Mouse (Mus musculus): ENCODE results near the gene Stk4. TPM values are rescaled to one million over a fixed set of nuclear protein-coding genes. Genes with fewer than 3 reads are reported as not detected.

Gene Stk4
- polyA plus RNA-seq, 1 experiment from 2014 or later = 28.8 TPM

DNA sequence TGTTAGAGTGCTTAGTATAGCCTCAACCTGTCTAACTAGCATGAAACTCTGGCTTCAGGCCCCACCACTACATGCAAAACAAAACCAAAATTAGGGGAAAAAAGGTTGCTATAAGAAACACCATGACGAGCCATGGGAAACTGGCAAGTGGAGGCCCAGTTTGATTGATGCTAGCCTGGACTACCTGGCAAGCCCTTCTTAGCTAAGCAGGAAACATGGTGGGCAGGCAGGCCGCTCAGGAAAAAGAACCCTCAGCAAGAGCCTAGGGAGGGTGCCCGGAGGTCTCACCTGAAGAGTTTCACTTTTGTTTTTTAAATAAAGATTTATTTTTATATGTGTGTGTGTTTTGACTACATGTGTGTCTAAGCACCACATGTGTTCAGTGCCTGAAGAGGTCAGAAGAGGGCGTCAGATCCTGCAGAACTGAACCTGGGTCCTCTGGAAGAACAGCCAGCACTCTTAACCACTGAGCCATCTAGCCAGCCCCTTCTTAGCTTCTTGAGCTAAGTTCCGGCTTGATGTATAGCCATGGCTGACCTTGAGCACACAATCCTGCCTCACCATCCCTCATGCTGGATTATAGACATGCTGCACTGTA lies 53.1 kb downstream of the Stk4 start:
- no peak for TF ChIP-seq CTCF (IDR thresholded peaks at IDR 0.05)
- ChIA-PET CTCF (interaction anchor here (1.1 to 3.6 kb wide), 4 partner anchors 10 to 264 kb away, joined by 3 to 12 read pairs (median 4); no protein-coding TSS in a partner anchor), POLR2A (no interaction called here)
- no peak for ATAC-seq
- no peak for DNase-seq (ENCODE audit: low read depth, low spot score)
- in situ Hi-C loops (cut with MboI; ENCODE audit: low pct_unique_long_range_greater_than_20kb) = loop anchor here (25.0 kb wide), 1 partner anchor 414 kb away; no protein-coding TSS in a partner anchor
- no peaks in the 10 kb centered on the region for H3K27me3 ChIP-seq

GRCm38 (mm10) chr2:164126533-164126955 lies 56.4 kb downstream of the Stk4 start:
- peak; percentile 86 for TF ChIP-seq CTCF (IDR thresholded peaks at IDR 0.05)
- ChIA-PET CTCF (interaction anchor here (0.7 to 3.6 kb wide), 14 partner anchors 9 to 268 kb away, joined by 3 to 21 read pairs (median 4); partner anchors contain the start of gene Slpi), POLR2A (no interaction called here)
- H3K27me3 ChIP-seq = no peaks in the 10 kb centered on the region
- in situ Hi-C loops (cut with MboI; ENCODE audit: low pct_unique_long_range_greater_than_20kb) = no loop called here
- DNase-seq (ENCODE audit: low read depth, low spot score) (peak; percentile 83), ATAC-seq (peak; percentile 92)

DNA sequence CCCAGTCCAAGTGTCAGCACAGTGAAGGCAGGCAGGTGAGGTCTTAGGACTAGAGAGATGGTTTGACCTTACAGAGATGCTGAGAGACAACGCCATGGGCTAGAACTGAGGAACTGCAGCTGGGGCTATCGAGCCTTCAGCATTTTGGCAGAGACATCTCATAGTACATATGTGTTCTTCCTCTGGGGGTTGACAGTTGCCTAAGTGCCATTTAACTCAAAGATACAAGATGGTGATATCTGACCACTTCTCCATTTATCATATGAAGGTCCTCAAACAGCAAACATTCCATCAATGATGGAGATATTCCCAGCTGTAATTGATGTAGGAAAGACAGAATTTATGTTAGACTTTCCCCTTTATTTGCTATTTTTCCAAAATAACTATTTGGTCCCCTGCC lies 57.2 kb downstream of the Stk4 start:
- ChIA-PET CTCF (interaction anchor here (0.7 to 3.6 kb wide), 11 partner anchors 8 to 262 kb away, joined by 3 to 21 read pairs (median 4); partner anchors contain the start of gene Slpi), POLR2A (no interaction called here)
- TF ChIP-seq CTCF (IDR thresholded peaks at IDR 0.05) = no peak
- DNase-seq (ENCODE audit: low read depth, low spot score) (no peak), ATAC-seq (no peak)
- in situ Hi-C loops (cut with MboI; ENCODE audit: low pct_unique_long_range_greater_than_20kb) = no loop called here
- H3K27me3 ChIP-seq = no peaks in the 10 kb centered on the region

DNA sequence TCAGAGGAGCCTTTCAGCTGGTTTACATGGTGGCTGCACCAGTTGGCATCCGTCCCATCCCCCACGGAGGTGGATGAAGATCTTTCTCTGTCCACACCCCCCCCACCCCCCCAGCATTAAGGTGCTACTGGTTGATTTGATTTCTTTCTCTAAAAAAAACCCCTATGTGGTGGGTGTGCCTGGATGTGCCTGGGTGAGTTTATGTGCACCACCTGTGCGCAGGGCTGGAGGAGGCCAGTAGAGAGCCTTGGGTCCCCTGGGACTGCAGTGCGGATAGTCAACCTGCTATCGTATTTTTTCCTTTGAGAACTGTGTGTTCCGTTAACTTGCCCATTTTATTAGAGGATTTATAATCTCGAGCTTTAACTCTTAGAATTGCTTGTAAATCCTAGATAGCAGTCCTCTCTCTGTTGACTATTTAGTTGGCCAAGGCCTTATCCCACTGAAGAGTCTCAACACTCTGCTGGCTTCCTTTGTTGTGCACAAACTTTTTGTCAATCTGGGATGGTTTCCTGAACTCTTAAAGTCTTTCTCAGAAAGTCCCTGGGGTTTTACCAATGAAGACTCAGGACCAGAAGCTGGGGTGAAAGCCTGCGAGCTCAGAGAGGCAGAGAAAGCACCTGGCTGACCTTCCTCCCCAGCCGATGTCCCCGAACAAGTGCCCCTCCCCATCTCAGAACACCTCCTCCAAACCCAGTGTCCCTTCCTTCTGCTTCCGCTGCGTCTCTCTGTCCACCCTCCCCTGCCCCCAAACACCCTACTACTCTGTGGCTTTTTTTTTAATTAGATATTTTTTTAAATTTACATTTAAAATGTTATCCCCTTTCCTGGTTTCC lies 58.7 kb downstream of the Stk4 start:
- TF ChIP-seq CTCF (IDR thresholded peaks at IDR 0.05) = no peak
- no peaks in the 10 kb centered on the region for H3K27me3 ChIP-seq
- POLR2A ChIA-PET = interaction anchor here (0.5 kb wide), 1 partner anchor 220 kb away, joined by 3 read pairs; no protein-coding TSS in a partner anchor
- CTCF ChIA-PET = no interaction called here
- DNase-seq (ENCODE audit: low read depth, low spot score) (no peak), ATAC-seq (no peak)
- in situ Hi-C loops (cut with MboI; ENCODE audit: low pct_unique_long_range_greater_than_20kb) = no loop called here

- TF ChIP-seq CTCF (IDR thresholded peaks at IDR 0.05) = no peak
- in situ Hi-C loops (cut with MboI; ENCODE audit: low pct_unique_long_range_greater_than_20kb) = loop anchor here (10.0 kb wide), 2 partner anchors 203 to 253 kb away; partner anchors contain the start of genes Slpi and Svs5
- POLR2A ChIA-PET = no interaction called here
These were observed 61.5 kb downstream of the Stk4 start for GRCm38 (mm10) chr2:164131586-164131985.

DNA sequence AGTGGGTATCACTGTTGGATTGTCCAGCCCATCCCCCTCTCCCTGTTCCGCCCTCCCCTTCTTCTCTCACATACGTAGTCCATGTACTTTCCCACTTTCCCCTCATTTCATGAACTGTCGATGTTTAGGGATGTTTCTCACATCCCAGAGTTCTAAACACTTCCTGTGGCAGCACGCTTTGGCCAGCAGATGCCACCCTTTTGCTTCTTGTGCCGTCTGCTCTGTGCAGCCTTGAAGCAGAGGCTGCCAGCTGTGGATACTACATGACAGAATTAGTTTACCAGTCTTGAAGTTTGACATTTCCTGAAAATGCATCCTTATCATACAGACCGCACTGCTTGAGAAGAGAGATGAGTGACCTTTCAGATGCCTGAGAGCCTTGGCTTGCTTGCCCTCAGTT lies 64.4 kb downstream of the Stk4 start:
- ChIA-PET CTCF (interaction anchor here (1.4 to 2.2 kb wide), 4 partner anchors 8 to 271 kb away, joined by 3 to 11 read pairs (median 4); partner anchors contain the start of gene Matn4), POLR2A (no interaction called here)
- TF ChIP-seq CTCF (IDR thresholded peaks at IDR 0.05) = peak; percentile 76
- ATAC-seq (no peak), DNase-seq (ENCODE audit: low read depth, low spot score) (no peak)
- in situ Hi-C loops (cut with MboI; ENCODE audit: low pct_unique_long_range_greater_than_20kb) = loop anchor here (10.0 kb wide), 2 partner anchors 200 to 250 kb away; partner anchors contain the start of genes Slpi and Svs5
- no peaks in the 10 kb centered on the region for H3K27me3 ChIP-seq

More at GRCm38 (mm10) chr2:164131586-164131985, 61.5 kb downstream of the Stk4 start:
- CTCF ChIA-PET = no interaction called here
- H3K27me3 ChIP-seq = no peaks in the 10 kb centered on the region
- DNase-seq (ENCODE audit: low read depth, low spot score) (no peak), ATAC-seq (no peak)

DNA sequence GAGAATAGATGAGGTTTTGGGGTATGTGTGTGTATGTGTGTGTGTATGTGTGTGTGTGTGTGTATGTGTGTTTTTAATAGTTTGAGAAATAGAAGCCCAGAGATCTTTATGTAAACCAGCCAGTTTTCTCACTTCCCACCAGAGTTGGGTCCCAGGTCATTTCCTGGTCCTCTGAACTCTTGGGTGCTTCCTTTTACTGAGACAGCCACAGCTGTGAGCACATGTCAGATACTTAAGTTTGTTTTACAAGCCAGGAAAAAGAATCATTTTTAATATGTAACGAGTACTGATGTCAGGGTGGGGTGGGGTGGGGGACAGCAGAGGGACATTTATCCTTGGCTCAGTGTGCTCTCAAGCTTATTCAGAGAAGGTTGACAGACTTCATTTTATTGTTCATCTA lies 65.2 kb downstream of the Stk4 start:
- TF ChIP-seq CTCF (IDR thresholded peaks at IDR 0.05) = no peak
- in situ Hi-C loops (cut with MboI; ENCODE audit: low pct_unique_long_range_greater_than_20kb) = loop anchor here (10.0 kb wide), 2 partner anchors 199 to 249 kb away; partner anchors contain the start of genes Slpi and Svs5
- ATAC-seq = no peak
- no peaks in the 10 kb centered on the region for H3K27me3 ChIP-seq
- ChIA-PET POLR2A (no interaction called here), CTCF (interaction anchor here (1.4 to 2.2 kb wide), 3 partner anchors 9 to 270 kb away, joined by 3 to 11 read pairs (median 4); partner anchors contain the start of gene Matn4)
- no peak for DNase-seq (ENCODE audit: low read depth, low spot score)

DNA sequence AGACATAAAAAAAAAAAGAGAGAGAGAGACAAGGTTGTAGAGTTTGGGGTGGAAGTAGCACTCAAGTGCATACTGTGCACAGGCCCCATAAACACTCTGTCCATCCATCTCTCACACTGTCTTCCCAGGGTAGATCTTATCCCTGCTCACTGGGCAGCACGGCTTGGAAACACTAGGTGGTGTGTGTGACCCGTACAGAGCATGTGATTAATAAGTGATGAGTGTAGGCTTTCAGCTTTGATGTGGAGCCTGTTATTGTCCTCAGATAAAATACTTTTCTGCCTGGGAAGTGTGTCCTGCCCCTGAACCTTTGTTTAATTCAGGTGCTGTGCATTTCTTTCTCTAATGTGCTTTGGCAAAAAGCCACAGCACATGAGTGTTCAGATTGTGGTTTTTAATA lies 66.3 kb downstream of the Stk4 start:
- CTCF ChIA-PET = interaction anchor here (0.9 to 1.2 kb wide), 4 partner anchors 10 to 44 kb away, joined by 3 to 6 read pairs (median 4); no protein-coding TSS in a partner anchor
- H3K27me3 ChIP-seq = no peaks in the 10 kb centered on the region
- in situ Hi-C loops (cut with MboI; ENCODE audit: low pct_unique_long_range_greater_than_20kb) = loop anchor here (10.0 kb wide), 2 partner anchors 198 to 248 kb away; partner anchors contain the start of genes Slpi and Svs5

DNA sequence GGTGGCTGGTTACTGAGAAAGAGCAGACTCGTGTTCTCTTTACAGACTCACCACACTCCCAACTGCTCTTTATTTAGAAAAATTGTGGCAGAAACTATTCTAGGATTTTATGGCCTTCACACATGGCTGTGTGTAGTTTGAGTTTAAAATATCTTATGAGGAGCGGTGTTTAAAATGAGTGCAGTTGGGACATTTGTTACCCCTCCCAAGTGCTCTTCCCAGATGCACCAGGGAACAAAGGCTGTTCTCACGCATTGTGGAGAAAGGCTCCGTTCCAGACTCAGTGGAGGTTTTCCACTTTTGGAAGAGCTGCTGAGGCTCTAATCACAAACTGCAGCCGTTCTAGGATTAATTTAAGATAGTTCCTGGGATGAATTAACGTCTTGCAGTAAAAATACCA lies 67.6 kb downstream of the Stk4 start:
- DNase-seq (ENCODE audit: low read depth, low spot score) (no peak), ATAC-seq (no peak)
- no peak for TF ChIP-seq CTCF (IDR thresholded peaks at IDR 0.05)
- in situ Hi-C loops (cut with MboI; ENCODE audit: low pct_unique_long_range_greater_than_20kb) = loop anchor here (10.0 kb wide), 2 partner anchors 197 to 247 kb away; partner anchors contain the start of genes Slpi and Svs5
- no peaks in the 10 kb centered on the region for H3K27me3 ChIP-seq
- ChIA-PET CTCF (interaction anchor here (1.1 to 1.2 kb wide), 3 partner anchors 11 to 252 kb away, joined by 3 to 4 read pairs (median 4); partner anchors contain the start of gene Slpi), POLR2A (no interaction called here)

More for the DNA sequence above, 66.3 kb downstream of the Stk4 start:
- no peak for DNase-seq (ENCODE audit: low read depth, low spot score)
- POLR2A ChIA-PET = interaction anchor here (0.6 kb wide), 1 partner anchor 273 kb away, joined by 3 read pairs; no protein-coding TSS in a partner anchor
- TF ChIP-seq CTCF (IDR thresholded peaks at IDR 0.05) = peak; percentile 58
- no peak for ATAC-seq

DNA sequence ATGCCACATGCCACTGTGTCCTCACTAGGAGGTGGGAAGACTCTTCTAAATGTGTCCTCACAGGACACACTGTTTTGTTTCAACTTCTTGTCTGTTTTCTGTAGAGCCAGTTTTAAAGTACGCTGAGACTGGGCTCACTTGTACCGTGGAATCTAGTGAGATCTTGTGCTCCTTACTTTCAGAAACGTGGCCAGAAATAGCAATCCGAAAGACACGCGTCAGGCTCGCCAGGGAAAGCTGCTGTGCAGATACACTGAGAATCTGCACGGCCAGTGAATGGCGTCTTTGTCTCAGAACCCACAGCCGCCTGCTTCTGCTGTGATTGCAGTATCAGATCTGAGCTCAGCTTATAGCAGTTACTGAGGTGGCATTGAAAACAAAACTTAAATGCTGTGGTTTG lies 71.9 kb downstream of the Stk4 start:
- DNase-seq (ENCODE audit: low read depth, low spot score) = no peak
- ATAC-seq = no peak
- POLR2A ChIA-PET = no interaction called here

More for the DNA sequence above, 71.9 kb downstream of the Stk4 start:
- no peak for TF ChIP-seq CTCF (IDR thresholded peaks at IDR 0.05)
- no peaks in the 10 kb centered on the region for H3K27me3 ChIP-seq
- in situ Hi-C loops (cut with MboI; ENCODE audit: low pct_unique_long_range_greater_than_20kb) = no loop called here
- CTCF ChIA-PET = interaction anchor here (1.2 to 1.3 kb wide), 2 partner anchors 34 to 37 kb away, joined by 3 read pairs; no protein-coding TSS in a partner anchor

Measured in Patski (cell line).